8 mouse cellular contexts compared by ENCODE assay signal in the genomic region with DNA sequence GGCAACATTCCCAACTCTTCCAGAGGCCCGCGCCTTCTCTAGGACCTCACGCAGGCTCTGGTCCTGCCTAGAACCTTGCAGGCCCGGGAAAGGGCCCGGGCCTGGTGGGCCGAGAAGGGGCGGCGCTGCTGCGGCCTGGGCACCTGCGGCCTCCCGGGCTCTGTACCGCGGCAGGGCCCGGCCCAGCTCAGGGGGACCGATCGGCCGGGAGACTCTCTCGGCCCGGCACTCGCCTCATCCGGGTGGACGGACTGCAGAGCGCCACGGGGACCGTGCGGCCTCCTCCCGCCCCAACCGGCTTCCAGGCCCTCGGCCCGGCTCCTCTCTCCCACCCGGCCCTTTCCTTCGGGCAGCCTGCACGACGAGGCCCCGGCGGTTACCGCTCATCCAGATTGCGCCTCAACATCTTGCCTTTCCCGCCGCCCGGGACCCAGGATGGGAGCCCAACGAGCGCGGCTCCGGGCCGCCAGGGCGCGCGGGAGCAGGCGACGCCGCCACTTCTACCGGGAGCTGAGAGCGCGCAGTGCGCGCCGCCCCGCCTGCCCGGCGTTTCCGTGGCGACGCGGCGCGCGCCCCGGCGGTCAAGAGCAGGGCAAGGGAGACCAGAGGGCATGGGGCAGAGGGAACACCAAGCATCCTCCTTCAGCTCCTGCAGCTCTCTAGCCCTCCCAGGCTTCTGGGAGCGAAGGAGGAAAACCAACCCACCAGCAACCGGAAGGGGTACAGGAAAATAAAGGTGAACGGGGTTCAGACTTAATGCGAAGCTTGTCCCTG. TPM values are rescaled to one million over a fixed set of nuclear protein-coding genes. Genes with fewer than 3 reads are reported as not detected.
DNase-seq lines count a peak whose midpoint lies in the region; ATAC-seq and TF ChIP-seq lines count a peak whose summit lies in the region.

Gene Fam92a (minus strand): TSS at position 698 of the 774 bp plus-strand sequence.

- H3K27ac ChIP-seq in ES-E14 (ENCODE audit: insufficient read depth, low read depth, low read length, poor library complexity, severe bottlenecking): no peak within 1 kb of the TSS
- peak within 1 kb of the TSS; percentile 58 for H3K27ac ChIP-seq in lung, postnatal 0 days (ENCODE audit: low read length)

- H3K4me2 ChIP-seq in lung, postnatal 0 days (replicated peaks; ENCODE audit: low read depth, low read length): peak within 1 kb of the TSS; percentile 79

- H3K9ac ChIP-seq in ES-E14 (ENCODE audit: insufficient read depth, low read depth, low read length, poor library complexity, severe bottlenecking): peak within 1 kb of the TSS; percentile 98
- peak within 1 kb of the TSS; percentile 88 for H3K9ac ChIP-seq in lung, postnatal 0 days (replicated peaks; ENCODE audit: low read depth)

- H3K4me3 ChIP-seq in ES-E14 (ENCODE audit: insufficient read depth in 1 of 2, low read depth in 1 of 2, low read length in 2 of 2, poor library complexity in 1 of 2, severe bottlenecking in 1 of 2): peak within 1 kb of the TSS; percentile 84 to 97
- H3K4me3 ChIP-seq in lung, postnatal 0 days (ENCODE audit: low read depth, low read length): peak within 1 kb of the TSS; percentile 73

- TF ChIP-seq EP300 in lung, postnatal 0 days (IDR thresholded peaks at IDR 0.05): no peak

- no peaks in the 10 kb centered on the region for H3K36me3 ChIP-seq in ES-E14 (ENCODE audit: control insufficient read depth, insufficient read depth, low read length, poor library complexity, severe bottlenecking)
- H3K36me3 ChIP-seq in lung, postnatal 0 days (ENCODE audit: insufficient read depth, low read length): no peaks in the 10 kb centered on the region

- peak; percentile 56 to 58 for ATAC-seq in hematopoietic stem cell, adult 5-6 weeks (replicated peaks in 1 of 2; ENCODE audit: insufficient read depth in 1 of 2, low FRiP score in 2 of 2, low TSS enrichment in 1 of 2, low read depth in 1 of 2, poor library complexity in 2 of 2, severe bottlenecking in 2 of 2)
- ATAC-seq in lung, postnatal 0 days: peak; percentile 96

- 1% methylated on average over 56 of the region's 74 CpGs for WGBS in lung, postnatal 0 days

- no peaks in the 10 kb centered on the region for H3K27me3 ChIP-seq in lung, postnatal 0 days (replicated peaks; ENCODE audit: insufficient read depth, low read length)

- peaks cover 0 to 2% of the 10 kb centered on the region in 2 experiments; a peak in 1 of 4 replicates for H3K4me1 ChIP-seq in ES-E14 (ENCODE audit: control insufficient read depth in 2 of 2, insufficient read depth in 2 of 2, low read length in 2 of 2, poor library complexity in 1 of 2)
- peaks cover 7% of the 10 kb centered on the region; the same call in 1 of the 2 replicates for H3K4me1 ChIP-seq in lung, postnatal 0 days (ENCODE audit: insufficient read depth, low read depth, low read length)

- no peak; the same call in none of the 2 replicates for TF ChIP-seq CTCF in lung, postnatal 0 days (IDR thresholded peaks at IDR 0.05)

- in situ Hi-C loops in ES-E14 (cut with MboI; ENCODE audit: low sequenced_read_pairs in 2 of 2, unreplicated experiment in 2 of 2): no loop called here

- DNase-seq in ES-E14 (ENCODE audit: low read depth, low spot score): peak; percentile 39
- DNase-seq in cerebellum, adult 11-12 months: peak; percentile 77
- peak; percentile 65 for DNase-seq in forelimb bud, embryonic 11.5 days (ENCODE audit: low read depth, low spot score)
- peak; percentile 51 for DNase-seq in layer of hippocampus, adult 9-11 months
- peak; percentile 79 for DNase-seq in lung, postnatal 0 days (ENCODE audit: low spot score)
- DNase-seq in ovary, postnatal 36 days (ENCODE audit: low spot score): peak; percentile 82
- peak; percentile 63 for DNase-seq in thymus, postnatal 14 days

- no peaks in the 10 kb centered on the region for H3K9me3 ChIP-seq in ES-E14 (ENCODE audit: control insufficient read depth, insufficient read depth, low read depth, low read length)
- H3K9me3 ChIP-seq in lung, postnatal 0 days (ENCODE audit: low read length): no peaks in the 10 kb centered on the region

TF ChIP-seq in ES-E14, 5 proteins besides CTCF, POLR2A, EP300 and RAD21:
- TF ChIP-seq CHD2 (IDR thresholded peaks at IDR 0.05; ENCODE audit: low read depth, low read length) (no peak), HCFC1 (IDR thresholded peaks at IDR 0.05; ENCODE audit: borderline replicate concordance, insufficient read depth, low read length) (peak; percentile 44; the same call in 1 of the 2 replicates)

RNA-seq across cellular contexts. Expression of gene Fam92a, which starts in this region (rescaled TPM):
- total RNA-seq in ES-E14 (2012; rRNA removed): 14.0 and 25.5 TPM in 2 replicates
- total RNA-seq in hematopoietic stem cell, adult 5-6 weeks (2017): 60.6 and 100 TPM in 2 replicates
- polyA plus RNA-seq in lung, postnatal 0 days (2015; fragmentation: Nextera tagmentation; extraction: Ambion mirVana): 46.8 and 47.1 TPM in 2 replicates
